Mouse (Mus musculus): Measurements from ENCODE around the gene Mss51.

Gene Mss51

GRCm38 (mm10) chr14:20496603-20497002, at the start of gene Mss51:
Gene Mss51, minus strand, starts transcription at chr14:20496901.
- no peak for DNase-seq (ENCODE audit: low spot score)

GRCm38 (mm10) chr14:20546415-20546814, 49.7 kb upstream of the Mss51 start, which contains the start of gene Ppp3cb:
Gene Ppp3cb, minus strand, starts transcription at chr14:20546573.
- peak; percentile 82 for DNase-seq (ENCODE audit: low spot score)

GRCm38 (mm10) chr14:20545529-20546331, 49.0 kb upstream of the Mss51 start:
- peak; percentile 95 for DNase-seq (ENCODE audit: low spot score)

GRCm38 (mm10) chr14:20544467-20545411, 48.0 kb upstream of the Mss51 start:
- no peak for DNase-seq (ENCODE audit: low spot score)

- no peak for DNase-seq (ENCODE audit: low spot score)
Observed at GRCm38 (mm10) chr14:20529643-20530042, 32.9 kb upstream of the Mss51 start.

GRCm38 (mm10) chr14:20520179-20520578, 23.5 kb upstream of the Mss51 start:
- no peak for DNase-seq (ENCODE audit: low spot score)

- DNase-seq (ENCODE audit: low spot score), result no peak
Observed at GRCm38 (mm10) chr14:20508424-20508823, 11.7 kb upstream of the Mss51 start.

- no peak for DNase-seq (ENCODE audit: low spot score)
Observed at GRCm38 (mm10) chr14:20502966-20503365, 6.3 kb upstream of the Mss51 start.

GRCm38 (mm10) chr14:20499982-20500381, 3.3 kb upstream of the Mss51 start:
- no peak for DNase-seq (ENCODE audit: low spot score)

GRCm38 (mm10) chr14:20486031-20486430, 10.7 kb downstream of the Mss51 start:
- DNase-seq (ENCODE audit: low spot score), result no peak

GRCm38 (mm10) chr14:20482051-20482751, 14.5 kb downstream of the Mss51 start:
- DNase-seq (ENCODE audit: low spot score), result no peak

- DNase-seq (ENCODE audit: low spot score), result peak; percentile 11
Observed at GRCm38 (mm10) chr14:20481211-20481610, 15.5 kb downstream of the Mss51 start.

- DNase-seq (ENCODE audit: low spot score), result no peak
Observed at GRCm38 (mm10) chr14:20480195-20480579, 16.5 kb downstream of the Mss51 start.

- DNase-seq (ENCODE audit: low spot score), result peak; percentile 78
Observed at GRCm38 (mm10) chr14:20479291-20480194, 17.2 kb downstream of the Mss51 start, which contains the start of gene Anxa7. Gene Anxa7, minus strand, starts transcription at chr14:20480133.

- no peak for DNase-seq (ENCODE audit: low spot score)
Observed at GRCm38 (mm10) chr14:20478801-20479200, 17.9 kb downstream of the Mss51 start.

GRCm38 (mm10) chr14:20478385-20478784, 18.3 kb downstream of the Mss51 start:
- DNase-seq (ENCODE audit: low spot score), result no peak

GRCm38 (mm10) chr14:20477261-20478025, 19.3 kb downstream of the Mss51 start:
- no peak for DNase-seq (ENCODE audit: low spot score)

- DNase-seq (ENCODE audit: low spot score), result no peak
Observed at GRCm38 (mm10) chr14:20460216-20460615, 36.5 kb downstream of the Mss51 start.

GRCm38 (mm10) chr14:20458378-20458777, 38.3 kb downstream of the Mss51 start:
- DNase-seq (ENCODE audit: low spot score), result no peak

- no peak for DNase-seq (ENCODE audit: low spot score)
Observed at GRCm38 (mm10) chr14:20452929-20453328, 43.8 kb downstream of the Mss51 start.

Measured in ovary, postnatal 36 days (tissue).